23 mouse cellular contexts compared by ENCODE assay signal in genomic region chr9:47387221-47387620, GRCm38 (mm10).
A peak's percentile ranks its signal among the peaks of the same experiment; 100 is the strongest.
DNase-seq lines count a peak whose midpoint lies in the region; ATAC-seq lines count a peak whose summit lies in the region.
"Had no signal": no experiment of that assay in that cellular context is flagged by ENCODE, and none has a peak within 500 bp of the region (broad histone marks: within the 10 kb centered on the region; RNA-seq: fewer than 3 reads in every experiment).

No protein-coding gene starts in this region.

- WGBS in hindbrain, embryonic 13.5 days: 69% methylated on average over 4 of the region's 4 CpGs
- WGBS in hindbrain, embryonic 12.5 days: 64% methylated on average over 4 of the region's 4 CpGs

- no peak overlapping the region for H3K4me3 ChIP-seq in hindbrain, embryonic 13.5 days
- no peak overlapping the region for H3K4me3 ChIP-seq in hindbrain, embryonic 12.5 days
- H3K4me3 ChIP-seq: embryonic facial prominence, embryonic 13.5 days; erythroblast, embryonic 14.5 days; heart, embryonic 10.5 days; liver, embryonic 13.5 days; myocyte; neural tube, embryonic 13.5 days had no signal

- intact Hi-C loops in left cerebral cortex, postnatal 10 days (cut with DNase I): no loop called here

- peaks cover 45% of the 10 kb centered on the region for H3K4me1 ChIP-seq in hindbrain, embryonic 13.5 days (replicated peaks)
- peaks cover 28% of the 10 kb centered on the region for H3K4me1 ChIP-seq in hindbrain, embryonic 12.5 days
- H3K4me1 ChIP-seq: liver, embryonic 13.5 days had no signal

- ATAC-seq in hindbrain, embryonic 13.5 days (ENCODE audit: low FRiP score): no peak
- no peak for ATAC-seq in hindbrain, embryonic 12.5 days (ENCODE audit: low FRiP score)
- ATAC-seq: activated CD4-positive, CD25-positive, alpha-beta regulatory T cell, adult 4 months; forebrain, embryonic 16.5 days; midbrain, embryonic 16.5 days had no signal

- peak; percentile 14 to 65 for DNase-seq in left cerebral cortex, adult 8-10 months (ENCODE audit: low spot score in 2 of 2)
- no peak for DNase-seq in left cerebral cortex, postnatal 10 days (ENCODE audit: extremely low spot score in 1 of 2, low spot score in 2 of 2)
- DNase-seq in Muller cell, postnatal 12 days (ENCODE audit: inconsistent ontology term): peak; percentile 33
- peak; percentile 74 for DNase-seq in brain, adult 2 months (ENCODE audit: low read depth, low spot score)
- DNase-seq in cerebellum, adult 9-11 months: no peak
- no peak for DNase-seq in gastrocnemius, postnatal 10 days
- DNase-seq: adrenal gland, adult 8-10 months; embryo, embryonic 11 days; kidney, adult 11 months; liver, embryonic 13.5 days; lung, embryonic 14.5 days; lung, postnatal 4 days; thymus, postnatal 25 days had no signal

- H3K27me3 ChIP-seq in hindbrain, embryonic 13.5 days: 0 out of 2 replicates have a peak, but pooled peaks cover 12% of the 10 kb centered on the region
- peaks cover 2% of the 10 kb centered on the region; the same call in 1 of the 2 replicates for H3K27me3 ChIP-seq in hindbrain, embryonic 12.5 days
- H3K27me3 ChIP-seq: liver, embryonic 13.5 days had no signal

- no peaks in the 10 kb centered on the region for H3K36me3 ChIP-seq in hindbrain, embryonic 13.5 days
- H3K36me3 ChIP-seq in hindbrain, embryonic 12.5 days: no peaks in the 10 kb centered on the region
- H3K36me3 ChIP-seq: embryonic facial prominence, embryonic 13.5 days; heart, embryonic 10.5 days; liver, embryonic 13.5 days; neural tube, embryonic 13.5 days had no signal

- H3K4me2 ChIP-seq in hindbrain, embryonic 13.5 days: no peak overlapping the region
- no peak overlapping the region for H3K4me2 ChIP-seq in hindbrain, embryonic 12.5 days (replicated peaks)
- H3K4me2 ChIP-seq: embryonic facial prominence, embryonic 13.5 days; liver, embryonic 13.5 days; lung, embryonic 14.5 days; neural tube, embryonic 13.5 days had no signal

- no peak overlapping the region for H3K9ac ChIP-seq in hindbrain, embryonic 13.5 days
- H3K9ac ChIP-seq in hindbrain, embryonic 12.5 days: no peak overlapping the region
- H3K9ac ChIP-seq: embryonic facial prominence, embryonic 13.5 days; liver, embryonic 13.5 days; lung, embryonic 14.5 days; neural tube, embryonic 13.5 days had no signal

- H3K9me3 ChIP-seq in hindbrain, embryonic 13.5 days: no peaks in the 10 kb centered on the region
- H3K9me3 ChIP-seq in hindbrain, embryonic 12.5 days (replicated peaks): no peaks in the 10 kb centered on the region
- H3K9me3 ChIP-seq: embryonic facial prominence, embryonic 13.5 days; heart, embryonic 10.5 days; liver, embryonic 13.5 days; neural tube, embryonic 13.5 days had no signal

- H3K27ac ChIP-seq in hindbrain, embryonic 13.5 days: peak overlapping the region; percentile 12; the same call in 1 of the 2 replicates
- H3K27ac ChIP-seq in hindbrain, embryonic 12.5 days: no peak overlapping the region
- H3K27ac ChIP-seq: embryonic facial prominence, embryonic 13.5 days; heart, embryonic 10.5 days; liver, embryonic 13.5 days; neural tube, embryonic 13.5 days had no signal

Comparison
In these comparisons a context has a peak if more than half of its experiments do, and no peak if none do; other contexts are left out.
1. DNase-seq: peak in left cerebral cortex, adult 8-10 months (2 of 2), Muller cell, postnatal 12 days (single experiment) and brain, adult 2 months (single experiment); none in left cerebral cortex, postnatal 10 days (0 of 2), cerebellum, adult 9-11 months (single experiment) and gastrocnemius, postnatal 10 days (single experiment).